Mouse (Mus musculus) lung, adult 2 months (tissue): ENCODE results near the gene Usf2.

Experiments
- CTCF ChIP-seq: fragments of 200-500 bp; IDR thresholded peaks from 2 replicates; pipeline ENCODE4 v1.5.1; 2011; ENCODE audit warnings: mild to moderate bottlenecking, low read length, control low read depth; ENCODE audit not compliant: insufficient read depth
- POLR2A ChIP-seq: fragments of 200-500 bp; IDR thresholded peaks from 2 replicates; pipeline ENCODE4 v1.6.1; 2011; ENCODE audit warnings: low read depth, mild to moderate bottlenecking, control low read depth, low read length, borderline replicate concordance; ENCODE audit errors: extremely low read depth

GRCm38 (mm10) chr7:30962862-30963261 lies 6.3 kb upstream of the Usf2 start:
- TF ChIP-seq CTCF: no peak
- no peak for TF ChIP-seq POLR2A
